Mouse (Mus musculus): ENCODE measurements around the gene Ssc4d.

The Ssc4d gene

DNA sequence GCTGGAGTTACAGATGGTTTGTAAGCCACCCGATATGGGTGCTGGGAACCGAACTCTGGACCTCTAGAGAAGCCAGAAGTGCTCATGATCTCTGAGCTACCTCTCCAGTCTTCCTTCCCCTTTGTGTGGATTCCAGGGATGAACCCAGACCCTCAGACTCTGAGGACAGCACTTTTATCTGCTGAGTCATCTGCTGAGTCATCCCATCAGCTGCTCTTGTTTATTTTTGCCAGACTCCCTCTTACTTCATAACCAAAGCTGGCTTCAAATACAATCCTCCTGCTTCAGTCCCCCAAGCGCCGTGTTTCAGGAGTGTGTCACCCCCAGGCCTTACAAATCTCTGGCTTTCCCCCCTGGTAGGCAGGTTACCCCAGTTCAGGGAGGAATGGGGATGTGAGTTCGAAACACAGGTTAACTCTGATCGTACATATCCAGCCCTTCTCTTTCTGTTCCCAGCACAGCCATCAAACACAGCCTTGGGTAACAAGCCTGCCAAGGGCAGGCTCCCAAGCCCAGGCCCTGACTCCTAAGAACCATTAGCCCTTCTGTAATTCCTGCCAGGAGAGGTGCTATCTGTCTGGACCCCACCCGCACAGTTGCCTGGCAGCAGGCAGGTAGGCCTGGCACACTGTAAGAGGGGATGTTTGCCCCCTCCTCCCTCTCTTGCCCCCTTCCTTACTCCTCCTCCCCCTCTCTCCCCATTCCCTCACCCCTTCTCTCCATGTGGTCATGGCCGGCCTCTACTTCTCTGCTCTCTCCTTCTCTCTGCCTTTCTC, 1.8 kb upstream of the Ssc4d start:
- no peak for DNase-seq

DNA sequence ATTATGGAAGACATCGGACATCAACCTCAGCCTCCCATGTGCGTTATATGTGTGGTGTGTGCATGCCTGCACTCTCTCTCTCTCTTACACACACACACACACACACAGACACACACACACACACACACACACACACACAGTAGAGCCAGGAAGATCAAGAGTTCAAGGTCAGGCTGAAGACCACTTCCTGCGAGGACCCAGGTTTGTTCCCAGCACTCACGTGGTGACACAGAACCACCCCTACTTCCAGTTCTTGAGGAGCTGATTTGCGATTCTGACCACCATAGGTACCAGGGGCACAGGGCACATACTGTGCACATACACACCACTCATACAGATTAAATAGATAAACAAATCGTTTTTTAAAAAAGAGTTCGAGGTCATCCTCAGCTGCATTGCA, 2.5 kb downstream of the Ssc4d start:
- no peak for DNase-seq

DNA sequence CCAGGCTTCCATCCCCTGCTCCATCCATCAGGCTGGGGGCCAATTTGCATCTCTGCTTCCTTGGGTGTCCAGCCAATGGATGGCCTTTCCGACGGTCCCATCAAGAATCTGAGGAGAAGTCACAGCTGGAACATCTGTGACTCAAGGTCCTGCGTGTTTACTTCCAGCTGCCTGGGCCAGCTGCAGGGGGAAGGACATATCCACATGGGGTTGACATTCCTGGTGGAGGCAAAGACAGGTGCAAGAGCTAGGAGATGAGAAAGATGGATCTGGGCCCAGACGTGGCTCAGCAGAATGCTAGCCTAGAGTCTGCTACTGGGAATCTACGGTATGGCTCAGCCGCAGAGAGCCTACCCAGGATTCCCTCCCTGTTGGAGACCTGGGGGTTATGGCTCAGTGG, 4.1 kb downstream of the Ssc4d start:
- DNase-seq = no peak

DNA sequence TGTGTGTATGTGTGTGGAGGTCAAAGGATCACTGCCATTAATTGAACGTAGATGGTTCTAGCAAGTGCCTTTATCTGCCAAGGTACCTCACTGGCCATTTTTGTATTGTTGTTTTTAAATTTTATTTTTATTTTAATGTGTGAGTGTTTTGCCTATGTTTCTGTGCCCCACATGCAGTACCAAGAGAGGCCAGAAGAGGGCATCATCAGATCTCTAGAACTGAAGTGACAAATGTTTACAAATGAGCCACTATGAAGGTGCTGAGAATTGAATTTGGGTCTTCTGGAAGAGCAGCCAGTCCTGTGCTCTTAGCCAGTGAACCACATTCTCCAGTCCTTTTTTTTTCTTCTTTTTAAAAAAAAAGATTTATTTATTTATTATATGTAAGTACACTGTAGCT, 5.5 kb downstream of the Ssc4d start:
- peak; percentile 73 for DNase-seq

DNA sequence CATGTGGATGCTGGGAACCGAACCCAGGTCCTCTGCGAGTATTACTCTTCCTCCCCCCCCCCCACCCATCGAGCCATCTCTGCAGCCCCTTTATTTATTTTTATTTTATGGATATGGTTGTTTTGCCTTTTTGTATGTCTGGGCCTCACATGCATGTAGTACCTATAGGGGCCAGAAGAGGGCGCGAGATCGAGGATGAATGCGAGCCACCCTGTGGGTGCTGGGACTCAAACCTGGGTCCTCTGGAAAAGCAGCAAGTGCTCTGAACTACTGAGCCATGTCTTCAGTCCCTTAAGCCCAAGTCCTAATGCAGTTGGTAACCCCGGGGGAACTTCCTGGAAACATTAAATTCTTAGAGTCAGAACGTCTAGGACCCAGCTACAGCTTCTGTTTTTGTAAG, 7.5 kb downstream of the Ssc4d start:
- DNase-seq = peak; percentile 41

DNA sequence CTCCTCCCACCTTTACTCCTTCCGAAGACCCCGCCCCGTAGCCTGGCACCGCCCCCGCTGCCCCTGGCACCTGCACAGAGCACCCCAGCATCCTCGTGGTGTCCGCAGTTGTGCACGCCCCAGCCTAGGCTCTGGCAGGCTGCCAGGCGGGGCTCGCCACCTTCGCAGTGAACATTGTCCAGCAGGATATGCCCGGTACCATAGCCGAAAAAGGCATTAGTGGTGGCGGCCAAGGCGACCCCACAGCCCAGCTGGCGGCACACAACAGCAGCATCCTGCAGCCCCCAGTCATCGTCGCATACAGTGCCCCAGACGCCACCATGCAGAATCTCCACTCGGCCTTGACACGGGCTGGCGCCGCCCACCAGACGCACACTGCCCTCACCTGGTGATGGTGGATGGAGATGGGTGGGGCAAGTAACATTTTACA, 8.8 kb downstream of the Ssc4d start:
- peak; percentile 78 for DNase-seq

DNA sequence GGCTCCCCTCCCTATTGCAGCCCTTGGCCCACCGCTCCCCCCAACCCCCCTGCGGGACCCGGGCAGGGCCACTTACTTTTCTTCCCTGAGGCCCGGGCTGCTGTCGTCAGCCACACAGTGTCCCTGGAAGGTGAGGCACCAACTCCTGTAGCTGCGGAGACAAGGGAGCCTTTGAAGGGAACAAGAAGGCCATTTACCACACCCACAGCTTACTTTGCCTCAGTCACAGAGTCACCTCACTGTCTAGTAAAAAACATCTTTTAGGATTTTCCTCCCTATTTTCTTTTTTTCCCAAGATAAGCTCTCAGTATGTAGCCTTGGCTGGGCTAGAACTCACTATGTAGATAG, 11.1 kb downstream of the Ssc4d start:
- no peak for DNase-seq

DNA sequence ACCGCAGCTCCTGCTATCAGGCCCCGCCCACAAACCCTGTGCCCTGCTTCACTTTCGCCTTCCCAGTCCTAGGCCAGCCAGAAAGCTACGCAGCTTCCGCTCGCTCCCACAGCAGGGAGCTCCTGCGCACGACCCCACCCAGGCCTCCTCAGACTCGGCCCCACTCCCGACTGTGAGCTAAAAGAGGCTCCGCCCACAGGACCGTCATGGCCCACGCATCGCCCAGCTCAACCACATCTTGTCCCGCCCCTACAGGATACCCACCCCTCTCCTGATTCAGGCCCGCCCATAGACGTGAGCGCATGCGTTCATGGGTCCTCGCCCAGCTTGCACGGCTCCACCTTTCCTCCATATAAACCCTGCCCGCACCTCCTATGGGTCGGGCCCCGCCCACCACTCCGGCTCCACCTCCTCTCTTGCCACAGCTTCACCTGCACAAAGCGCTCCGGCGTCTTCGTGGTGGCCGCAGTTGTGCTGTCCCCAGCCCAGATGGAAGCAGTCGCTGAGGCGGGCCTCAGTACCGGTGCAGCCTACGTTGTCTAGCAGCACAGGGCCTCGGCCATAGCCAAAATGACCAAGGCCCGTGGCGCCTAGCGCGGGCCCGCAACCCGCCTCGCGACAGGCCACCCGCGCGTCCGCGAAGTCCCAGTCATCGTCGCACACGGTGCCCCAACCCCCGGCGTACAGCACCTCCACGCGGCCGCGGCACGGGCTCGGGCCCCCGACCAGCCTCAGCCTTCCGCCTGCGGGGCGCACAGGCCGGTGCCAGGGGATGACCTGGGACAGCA, 11.6 kb downstream of the Ssc4d start:
- peak; percentile 99 for DNase-seq

DNA sequence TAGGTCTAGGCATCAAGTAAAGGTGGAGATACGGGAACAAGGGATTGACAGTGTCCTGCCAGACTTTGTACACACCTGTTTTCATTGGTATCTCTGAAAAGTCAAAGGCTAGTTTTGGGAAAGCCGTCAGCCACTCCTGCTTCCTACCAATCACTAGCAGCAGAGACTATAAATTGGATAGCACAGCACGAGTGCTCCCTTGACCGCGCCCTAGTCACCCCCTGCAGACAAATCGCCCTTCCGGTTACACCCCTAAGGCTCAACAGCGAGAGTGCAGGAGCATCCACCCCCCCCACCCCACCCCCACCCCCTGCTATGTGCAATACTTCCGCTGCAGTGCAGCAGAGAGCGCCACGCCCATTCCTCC, 12.2 kb downstream of the Ssc4d start:
- DNase-seq = no peak

DNA sequence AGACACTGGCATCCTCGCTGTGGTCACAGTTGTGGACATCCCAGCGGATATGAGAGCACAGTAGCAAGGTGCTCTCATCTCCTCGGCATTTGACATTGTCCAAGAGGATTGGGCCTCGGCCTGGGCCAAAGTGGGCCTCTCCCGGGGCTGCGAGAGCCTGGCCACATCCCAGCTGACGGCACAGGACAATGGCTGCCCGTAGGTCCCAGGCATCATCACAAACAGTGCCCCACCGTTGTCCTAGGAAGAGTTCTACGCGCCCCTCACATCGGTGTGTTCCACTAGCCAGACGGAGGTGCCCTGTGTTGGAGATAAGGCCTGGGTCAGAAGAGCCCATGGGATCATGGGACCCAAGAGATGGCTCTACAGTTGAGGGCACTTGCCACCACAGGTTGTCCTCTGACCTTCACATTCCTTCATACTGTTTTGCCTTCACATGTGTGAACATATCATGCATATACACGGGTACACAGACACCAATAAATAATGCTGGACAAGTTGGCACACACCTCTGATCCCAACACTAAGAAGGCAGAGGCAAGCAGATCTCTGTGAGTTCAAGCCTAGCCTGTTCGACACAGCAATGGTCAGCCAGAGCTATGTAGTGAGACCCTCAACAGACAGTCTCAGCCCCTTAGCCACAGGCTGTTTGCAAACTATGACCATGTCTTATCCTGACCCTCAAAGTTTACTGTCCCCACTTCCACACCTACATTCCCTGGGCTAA, 13.3 kb downstream of the Ssc4d start:
- DNase-seq = no peak

DNA sequence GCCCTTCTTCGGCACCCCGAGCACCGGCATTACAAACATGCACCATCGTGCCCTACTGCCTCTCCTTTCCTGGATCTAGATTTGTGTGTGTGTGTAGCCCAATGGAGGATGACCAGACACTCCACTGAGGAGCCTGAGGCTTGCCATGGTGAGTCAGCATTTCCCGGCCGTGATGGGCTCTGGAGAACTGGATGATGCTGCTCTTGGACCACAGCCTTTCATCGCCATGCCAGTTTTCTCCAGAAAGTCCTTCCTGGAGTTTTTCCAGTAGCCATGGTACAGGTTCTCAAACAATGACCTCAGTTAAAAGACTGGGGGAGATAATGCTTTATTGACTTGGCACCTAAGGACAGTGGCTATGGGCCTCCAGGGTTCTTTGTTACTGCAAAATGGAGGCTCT, 14.4 kb downstream of the Ssc4d start:
- DNase-seq = no peak

DNA sequence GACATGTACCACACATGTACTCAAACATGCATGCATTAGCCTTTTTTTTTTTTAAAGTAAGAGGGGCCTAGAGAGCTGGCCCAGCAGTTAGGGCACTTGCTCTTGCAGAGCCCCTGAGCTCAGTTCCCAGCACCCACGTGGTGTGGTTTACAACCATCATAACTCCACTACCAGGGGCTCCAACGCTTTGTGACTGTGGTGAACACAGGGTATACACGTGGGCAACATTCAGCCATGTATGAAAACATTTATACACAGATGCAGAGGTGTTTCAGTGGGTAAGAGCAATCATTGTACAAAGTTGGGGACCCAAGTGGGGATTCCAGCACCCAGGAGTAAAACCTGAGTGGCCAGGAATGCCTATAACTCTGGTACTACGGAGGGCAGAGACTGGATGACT, 16.0 kb downstream of the Ssc4d start:
- no peak for DNase-seq

DNA sequence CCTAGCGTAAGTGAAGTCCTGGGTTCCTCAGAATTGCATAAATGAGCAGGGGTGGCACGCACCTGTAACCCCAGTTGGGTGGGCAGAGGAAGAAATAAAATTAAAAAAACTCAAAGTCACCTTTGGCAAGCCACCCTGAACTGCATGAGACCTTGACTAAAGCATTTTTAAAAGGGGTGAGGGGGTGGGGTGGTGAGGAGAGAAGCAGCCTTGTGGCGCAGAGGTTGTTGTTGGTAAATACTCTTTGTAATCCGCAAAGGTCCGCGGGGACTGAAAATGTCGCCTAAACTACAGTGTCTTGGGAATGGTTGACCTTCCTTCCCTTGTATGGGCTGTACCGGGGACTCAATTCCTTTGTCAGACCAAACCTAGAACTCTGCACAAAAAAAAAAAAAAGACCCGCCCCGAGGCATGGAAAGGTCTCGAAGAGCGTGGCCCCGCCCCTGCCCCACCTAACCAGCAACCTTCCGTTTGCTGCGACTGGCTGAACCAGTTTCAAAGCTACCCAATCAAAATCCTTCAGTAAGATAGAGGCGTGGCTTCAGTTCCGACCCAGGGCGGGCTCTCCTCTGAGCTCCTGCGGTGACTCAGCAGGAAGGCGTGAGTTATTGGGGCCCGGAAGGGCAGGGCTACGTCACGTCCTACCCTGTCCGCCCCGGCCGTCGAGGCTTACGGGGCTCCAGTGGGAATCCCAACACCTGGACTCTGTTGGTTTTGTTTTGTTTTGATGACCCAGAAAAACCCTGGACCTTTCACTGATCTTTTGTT, 16.9 kb downstream of the Ssc4d start:
- peak; percentile 96 for DNase-seq

DNA sequence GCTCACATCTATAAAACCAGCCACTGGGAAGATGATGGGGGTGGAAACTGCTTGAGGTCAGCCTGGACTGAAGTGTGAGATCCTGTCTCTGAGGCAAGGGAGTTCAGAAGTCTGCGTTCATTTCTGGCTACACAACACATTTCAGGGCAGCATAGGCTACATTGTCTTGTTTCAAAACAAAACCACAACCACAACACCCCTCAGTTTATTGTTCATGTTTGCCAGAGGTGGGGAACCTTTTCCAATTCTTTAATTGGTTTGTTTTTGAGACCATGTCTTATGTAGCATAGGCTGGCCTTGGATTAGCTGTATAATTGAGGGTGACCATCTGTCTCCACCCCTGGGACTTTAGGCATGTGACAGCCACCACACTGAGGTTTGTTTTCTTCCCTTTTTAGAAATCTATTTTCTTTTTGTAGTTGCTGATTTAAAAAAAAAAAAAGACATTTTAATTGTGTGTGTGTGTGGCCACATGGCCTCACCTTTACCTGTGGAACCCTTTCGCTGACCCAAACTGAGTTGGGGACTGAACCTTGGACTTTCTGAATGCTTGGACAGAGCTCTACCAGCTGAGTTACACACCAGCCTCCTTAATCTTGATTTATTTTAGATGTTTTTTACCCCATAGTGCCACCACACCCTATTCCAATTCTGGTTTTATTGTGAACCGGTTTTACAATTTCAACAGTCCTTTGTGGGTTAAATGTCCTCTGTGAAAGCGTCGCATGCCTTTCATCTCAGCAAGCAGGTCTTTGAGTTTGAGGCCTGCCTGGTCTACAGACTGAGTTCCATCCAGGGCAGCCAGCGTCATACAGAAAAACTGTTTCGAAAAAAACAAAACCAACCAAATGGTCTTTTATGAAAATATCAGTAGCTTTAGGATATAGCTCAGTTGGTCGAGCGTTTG, 17.8 kb downstream of the Ssc4d start:
- DNase-seq = no peak

DNA sequence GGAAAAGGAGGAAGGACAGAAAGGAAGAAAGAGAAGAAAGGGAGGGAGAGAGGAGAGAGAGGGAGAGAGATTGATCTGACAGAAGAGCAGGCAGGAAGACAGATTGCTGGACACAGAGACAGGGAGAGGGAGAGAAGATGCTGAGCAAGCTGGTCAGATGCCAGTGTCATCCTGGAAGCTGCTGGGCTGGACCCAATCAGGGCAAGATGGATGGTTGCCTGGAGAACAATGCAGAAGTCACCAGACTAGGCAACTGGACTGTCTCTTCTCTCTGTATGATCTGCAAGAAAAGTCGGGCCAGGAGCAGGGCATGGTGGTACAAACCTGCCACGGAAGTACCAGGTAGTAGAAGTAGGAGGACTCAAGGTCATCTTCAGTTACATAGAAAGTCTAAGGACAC, 21.5 kb downstream of the Ssc4d start:
- DNase-seq = no peak

DNA sequence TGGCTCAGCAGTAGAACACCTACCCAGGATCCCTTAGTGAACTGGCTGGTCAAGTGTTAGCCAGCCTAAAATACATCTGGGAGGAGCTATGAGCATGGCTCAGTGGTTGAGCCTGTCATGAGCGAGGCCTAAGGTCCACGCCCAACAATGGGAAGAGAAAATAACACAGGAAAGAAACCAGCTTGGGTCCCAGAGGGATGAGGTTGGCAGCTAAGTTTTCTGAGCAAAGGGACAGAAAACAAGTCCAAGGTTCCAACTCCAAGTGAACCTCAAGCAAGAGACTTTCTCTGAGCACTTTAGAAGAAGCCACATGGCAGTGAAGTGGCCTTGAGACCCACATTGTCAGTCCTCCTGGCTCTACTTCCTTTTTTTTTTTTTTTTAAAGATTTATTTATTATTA, 22.7 kb downstream of the Ssc4d start:
- no peak for DNase-seq

DNA sequence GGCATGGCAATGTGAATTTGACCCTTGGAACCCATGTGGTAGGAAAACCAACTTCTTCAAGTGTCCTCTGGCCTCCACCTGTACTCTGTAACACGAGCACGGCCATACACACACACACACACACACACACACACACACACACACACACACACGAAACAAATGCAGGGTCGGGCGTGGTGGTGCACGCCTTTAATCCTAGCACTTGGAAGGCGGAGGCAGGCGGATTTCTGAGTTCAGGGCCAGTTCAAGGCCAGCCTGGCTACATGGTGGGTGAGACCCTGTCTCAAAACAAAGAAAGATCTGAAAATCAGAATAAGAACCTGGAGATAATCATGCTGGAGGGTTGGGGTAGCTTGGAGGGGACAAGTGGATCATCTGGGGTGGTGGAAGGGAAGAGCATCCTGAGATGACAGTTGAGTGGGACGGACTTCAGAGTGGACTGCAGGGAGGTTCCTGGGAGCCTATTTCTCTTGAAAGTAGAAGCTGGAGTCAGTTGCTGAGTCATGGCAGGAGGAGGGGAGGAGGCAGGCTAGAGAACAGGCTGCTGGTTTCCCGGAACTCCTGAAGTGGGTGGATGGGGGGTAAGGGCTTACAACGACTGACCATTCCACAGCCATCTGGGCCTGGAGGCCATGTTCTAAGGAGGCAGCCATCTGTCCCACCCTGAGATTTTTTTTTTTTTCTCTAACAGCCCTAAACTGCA, 23.5 kb downstream of the Ssc4d start:
- no peak for DNase-seq

DNA sequence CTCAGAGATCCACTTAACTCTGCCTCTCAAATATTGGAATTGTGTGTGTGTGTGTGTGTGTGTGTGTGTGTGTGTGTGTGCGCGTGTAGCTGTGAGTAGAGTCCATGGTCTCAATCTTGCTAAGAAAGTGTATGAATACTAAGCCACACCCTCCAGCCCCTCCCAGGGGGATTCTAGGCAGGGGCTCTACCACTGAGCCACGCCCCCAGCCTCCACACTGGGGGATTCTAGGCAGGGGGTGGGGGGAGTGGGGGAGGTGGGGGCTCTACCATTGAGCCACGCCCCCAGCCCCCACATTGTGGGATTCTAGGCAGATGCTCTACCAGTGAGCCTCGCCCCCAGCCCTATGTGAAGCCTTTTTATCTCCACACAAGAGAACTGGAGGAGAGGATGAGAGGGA, 27.7 kb downstream of the Ssc4d start:
- DNase-seq = no peak

DNA sequence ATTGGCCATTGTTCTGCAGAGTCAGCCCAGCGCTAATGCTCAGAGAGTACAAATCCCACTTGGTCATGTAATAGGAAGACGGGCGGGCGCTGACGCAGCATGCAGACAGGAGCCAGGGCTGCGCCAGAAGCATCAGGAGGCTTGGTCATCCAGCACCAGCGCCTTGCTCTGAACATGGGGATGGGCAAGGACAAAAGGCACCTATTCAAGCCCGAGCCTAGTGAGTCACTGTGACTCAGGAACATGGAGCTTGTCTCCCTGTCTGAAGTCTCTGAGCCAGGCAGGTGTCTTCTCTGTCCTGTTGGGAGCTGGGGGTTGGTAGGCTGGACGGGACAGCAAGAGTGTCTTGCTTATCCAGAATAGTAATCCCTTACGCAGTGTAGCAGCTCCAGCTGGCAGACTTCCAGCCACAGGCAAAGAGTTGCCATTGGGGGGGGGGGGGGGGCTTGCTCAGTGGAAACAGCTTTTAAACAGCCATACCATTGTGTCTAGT, 28.4 kb downstream of the Ssc4d start:
- peak; percentile 31 for DNase-seq

DNA sequence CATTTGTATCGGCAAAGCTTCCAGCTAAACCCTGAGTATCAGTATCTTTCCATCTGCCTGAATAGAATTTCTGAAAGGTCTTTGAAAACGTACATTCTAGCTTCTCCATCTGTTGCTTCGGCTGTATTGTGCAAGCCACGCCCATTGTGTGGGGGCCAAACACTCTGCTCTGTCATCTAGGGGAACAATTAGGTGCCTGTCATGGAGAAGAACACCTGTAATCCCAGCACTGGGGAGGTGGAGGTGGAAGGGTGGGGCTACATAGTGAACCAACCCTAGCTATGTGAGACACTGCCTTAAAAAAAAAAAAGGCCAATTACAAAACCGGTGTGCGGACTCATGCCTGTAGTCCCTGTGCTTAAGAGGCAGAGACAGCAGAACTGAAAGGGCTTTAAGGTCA, 31.6 kb downstream of the Ssc4d start:
- no peak for DNase-seq

DNA sequence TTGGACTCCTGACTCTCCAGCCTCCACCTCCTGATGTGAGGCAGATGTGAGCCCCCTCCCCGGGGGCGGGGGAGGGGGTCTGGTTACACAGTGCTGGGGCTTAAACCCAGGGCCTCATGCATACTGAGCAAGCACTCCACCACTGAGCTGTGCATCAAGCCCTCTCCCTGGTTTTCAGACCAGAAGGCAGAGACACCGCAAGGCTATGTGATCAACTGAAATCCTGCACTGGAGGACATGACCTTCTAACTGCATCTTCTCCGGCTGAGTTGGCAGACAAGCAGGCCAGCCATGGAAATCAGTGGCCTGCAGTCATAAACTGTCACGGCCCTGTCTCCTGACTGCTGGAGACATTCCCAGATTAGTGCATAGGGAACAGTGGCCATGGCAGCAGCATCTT, 33.7 kb downstream of the Ssc4d start:
- DNase-seq = no peak

Measured in kidney, postnatal 10 days (tissue).